Comparison of ENCODE assay signal across 8 mouse cellular contexts in the genomic region with DNA sequence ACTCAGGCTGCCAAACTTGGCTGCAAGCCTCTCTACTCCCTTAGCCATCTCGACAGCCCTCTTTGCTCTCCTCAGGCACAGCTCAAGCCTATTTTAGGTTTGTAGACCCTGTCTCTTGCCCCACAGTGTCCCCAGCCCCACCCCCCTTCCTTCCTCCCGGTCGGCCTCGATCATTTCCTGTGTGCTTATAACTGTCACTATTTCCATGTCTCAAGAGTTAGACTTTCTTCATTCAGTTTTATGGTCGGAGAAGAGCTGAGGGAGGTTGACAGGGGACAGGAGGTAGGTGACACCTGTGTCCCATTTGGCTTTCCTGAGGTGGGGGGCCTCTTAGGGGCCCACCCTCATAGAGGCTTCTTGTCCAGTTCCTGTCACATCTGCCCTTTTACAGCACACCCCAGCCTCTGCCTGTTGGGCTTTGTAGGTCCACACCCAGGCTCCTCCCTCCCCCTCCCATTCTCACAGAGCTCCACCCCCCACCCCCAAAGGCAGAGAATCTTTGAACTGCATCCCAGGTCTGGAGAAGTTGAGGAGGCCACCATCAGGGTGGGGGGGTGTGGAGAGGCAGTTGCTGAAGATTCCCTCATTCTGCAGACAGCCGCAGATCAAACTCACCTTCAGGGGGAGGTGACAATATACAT. TPM values are rescaled to one million over a fixed set of nuclear protein-coding genes. Genes with fewer than 3 reads are reported as not detected.
DNase-seq lines count a peak whose midpoint lies in the region; ATAC-seq and TF ChIP-seq lines count a peak whose summit lies in the region.

No protein-coding gene starts in this region.

- DNase-seq in heart, embryonic 10.5 days (ENCODE audit: low spot score) = no peak
- no peak for DNase-seq in heart, postnatal 4 days
- DNase-seq in c-Kit-positive CD71-positive TER-119-negative erythroid progenitor cells, embryonic 14.5 days (ENCODE audit: low read depth) = peak; percentile 42
- DNase-seq in midbrain, postnatal 0 days (ENCODE audit: low spot score) = no peak
- DNase-seq in layer of hippocampus, adult 9-10 months (ENCODE audit: low spot score) = no peak
- no peak for DNase-seq in MN1 (ENCODE audit: low spot score)
- no peak for DNase-seq in gastrocnemius, postnatal 36 days

- peak overlapping the region; percentile 85 for H3K4me3 ChIP-seq in heart, embryonic 10.5 days
- no peak overlapping the region for H3K4me3 ChIP-seq in intestine, postnatal 0 days (ENCODE audit: low read depth, low read length)
- no peak overlapping the region for H3K4me3 ChIP-seq in midbrain, postnatal 0 days (ENCODE audit: low read depth, low read length)

- peaks cover 43% of the 10 kb centered on the region for H3K36me3 ChIP-seq in heart, embryonic 10.5 days
- H3K36me3 ChIP-seq in intestine, postnatal 0 days (ENCODE audit: control insufficient read depth, insufficient read depth) = peaks cover 43% of the 10 kb centered on the region
- peaks cover 10% of the 10 kb centered on the region for H3K36me3 ChIP-seq in midbrain, postnatal 0 days (ENCODE audit: insufficient read depth, low read length)

- no peaks in the 10 kb centered on the region for H3K9me3 ChIP-seq in heart, embryonic 10.5 days
- no peaks in the 10 kb centered on the region for H3K9me3 ChIP-seq in intestine, postnatal 0 days (ENCODE audit: control insufficient read depth)
- no peaks in the 10 kb centered on the region for H3K9me3 ChIP-seq in midbrain, postnatal 0 days (ENCODE audit: low read length)

- H3K27me3 ChIP-seq in heart, embryonic 10.5 days (ENCODE audit: insufficient read depth, poor library complexity, severe bottlenecking) = no peaks in the 10 kb centered on the region
- no peaks in the 10 kb centered on the region for H3K27me3 ChIP-seq in intestine, postnatal 0 days (replicated peaks; ENCODE audit: control insufficient read depth, insufficient read depth, low read length)
- no peaks in the 10 kb centered on the region for H3K27me3 ChIP-seq in midbrain, postnatal 0 days (ENCODE audit: insufficient read depth, low read length)

- 57% methylated on average over 6 of the region's 6 CpGs for WGBS in heart, embryonic 10.5 days
- 47% methylated on average over 6 of the region's 6 CpGs for WGBS in intestine, postnatal 0 days
- 82% methylated on average over 6 of the region's 6 CpGs for whole genome bisulfite sequencing in midbrain, postnatal 0 days

- TF ChIP-seq CTCF in intestine, postnatal 0 days (IDR thresholded peaks at IDR 0.05; ENCODE audit: low read depth) = no peak
- no peak for TF ChIP-seq CTCF in midbrain, postnatal 0 days (IDR thresholded peaks at IDR 0.05)

- intact Hi-C loops in gastrocnemius, postnatal 36 days (cut with DNase I) = loop anchor here (5.0 kb wide), 1 partner anchor 217 kb away; a partner anchor contains a TSS

- H3K4me2 ChIP-seq in intestine, postnatal 0 days (replicated peaks; ENCODE audit: low read depth) = peak overlapping the region; percentile 95
- peak overlapping the region; percentile 99; the same call in 1 of the 2 replicates for H3K4me2 ChIP-seq in midbrain, postnatal 0 days (ENCODE audit: low read depth, low read length, poor library complexity, severe bottlenecking)

- H3K9ac ChIP-seq in intestine, postnatal 0 days (ENCODE audit: low read depth, low read length) = peak overlapping the region; percentile 31; the same call in 1 of the 2 replicates
- H3K9ac ChIP-seq in midbrain, postnatal 0 days (replicated peaks; ENCODE audit: low read length, poor library complexity, severe bottlenecking) = no peak overlapping the region

- ATAC-seq in intestine, postnatal 0 days = no peak
- no peak for ATAC-seq in midbrain, postnatal 0 days (ENCODE audit: low FRiP score)

- H3K27ac ChIP-seq in heart, embryonic 10.5 days = peak overlapping the region; percentile 94
- 0 out of 2 replicates have a peak overlapping the region, but pooled peaks have one; percentile 5 for H3K27ac ChIP-seq in intestine, postnatal 0 days (ENCODE audit: low read depth, low read length)
- H3K27ac ChIP-seq in midbrain, postnatal 0 days (ENCODE audit: low read depth, low read length) = no peak overlapping the region

- peaks cover 65% of the 10 kb centered on the region for H3K4me1 ChIP-seq in heart, embryonic 10.5 days
- H3K4me1 ChIP-seq in intestine, postnatal 0 days (replicated peaks; ENCODE audit: control insufficient read depth, insufficient read depth, low read length) = peaks cover 8% of the 10 kb centered on the region; the same call in 1 of the 2 replicates
- H3K4me1 ChIP-seq in midbrain, postnatal 0 days (ENCODE audit: insufficient read depth, low read length) = peaks cover 5% of the 10 kb centered on the region; the same call in 1 of the 2 replicates

RNA-seq across cellular contexts. Expression of a gene that starts 3.8 kb away (rescaled TPM):
- polyA plus RNA-seq in heart, embryonic 10.5 days (2016; fragmentation: Nextera tagmentation; extraction: Ambion mirVana) = 147 and 165 TPM in 2 replicates
- total RNA-seq in heart, postnatal 4 days (2021) = 100 to 1,000 TPM; 230 to 231 TPM
- polyA plus RNA-seq in intestine, postnatal 0 days (2015; fragmentation: Nextera tagmentation; extraction: Ambion mirVana) = 111 and 119 TPM in 2 replicates
- 188 and 320 TPM in 2 replicates for total RNA-seq in midbrain, postnatal 0 days (2014; rRNA removed)
- polyA plus RNA-seq in midbrain, postnatal 0 days (2015; fragmentation: Nextera tagmentation; extraction: Ambion mirVana) = 157 and 179 TPM in 2 replicates
- 10 to 100 TPM; 52.2 to 55.6 TPM for total RNA-seq in gastrocnemius, postnatal 36 days (2021)

RNA-seq across cellular contexts. Expression of a gene that starts 7.9 kb away (rescaled TPM):
- polyA plus RNA-seq in heart, embryonic 10.5 days (2016; fragmentation: Nextera tagmentation; extraction: Ambion mirVana) = 1.4 TPM in 2 replicates
- total RNA-seq in heart, postnatal 4 days (2021) = 1 to 10 TPM; 3.1 to 3.3 TPM
- 1.6 and 2.0 TPM in 2 replicates for polyA plus RNA-seq in intestine, postnatal 0 days (2015; fragmentation: Nextera tagmentation; extraction: Ambion mirVana)
- total RNA-seq in midbrain, postnatal 0 days (2014; rRNA removed) = 230 and 261 TPM in 2 replicates
- polyA plus RNA-seq in midbrain, postnatal 0 days (2015; fragmentation: Nextera tagmentation; extraction: Ambion mirVana) = 47.0 and 50.1 TPM in 2 replicates
- total RNA-seq in gastrocnemius, postnatal 36 days (2021) = under 1 TPM; 0.20 to 0.28 TPM

RNA-seq across cellular contexts. Expression of a gene that starts 29.3 kb away (rescaled TPM):
- 31.3 and 49.2 TPM in 2 replicates for polyA plus RNA-seq in heart, embryonic 10.5 days (2016; fragmentation: Nextera tagmentation; extraction: Ambion mirVana)
- 10 to 100 TPM; 16.5 to 17.1 TPM for total RNA-seq in heart, postnatal 4 days (2021)
- polyA plus RNA-seq in intestine, postnatal 0 days (2015; fragmentation: Nextera tagmentation; extraction: Ambion mirVana) = 29.0 and 30.8 TPM in 2 replicates
- 32.5 and 42.1 TPM in 2 replicates for total RNA-seq in midbrain, postnatal 0 days (2014; rRNA removed)
- polyA plus RNA-seq in midbrain, postnatal 0 days (2015; fragmentation: Nextera tagmentation; extraction: Ambion mirVana) = 38.8 and 47.8 TPM in 2 replicates
- total RNA-seq in gastrocnemius, postnatal 36 days (2021) = 1 to 10 TPM; 5.6 to 7.9 TPM

RNA-seq across cellular contexts. Expression of a gene that starts 38.1 kb away (rescaled TPM):
- 7.1 and 10.4 TPM in 2 replicates for polyA plus RNA-seq in heart, embryonic 10.5 days (2016; fragmentation: Nextera tagmentation; extraction: Ambion mirVana)
- 10 to 100 TPM; 29.0 to 40.3 TPM for total RNA-seq in heart, postnatal 4 days (2021)
- 10.3 and 10.8 TPM in 2 replicates for polyA plus RNA-seq in intestine, postnatal 0 days (2015; fragmentation: Nextera tagmentation; extraction: Ambion mirVana)
- 40.8 and 46.0 TPM in 2 replicates for total RNA-seq in midbrain, postnatal 0 days (2014; rRNA removed)
- 16.1 and 17.6 TPM in 2 replicates for polyA plus RNA-seq in midbrain, postnatal 0 days (2015; fragmentation: Nextera tagmentation; extraction: Ambion mirVana)
- total RNA-seq in gastrocnemius, postnatal 36 days (2021) = 10 to 100 TPM; 20.8 to 25.2 TPM

RNA-seq across cellular contexts. Expression of a gene that starts 38.3 kb away (rescaled TPM):
- polyA plus RNA-seq in heart, embryonic 10.5 days (2016; fragmentation: Nextera tagmentation; extraction: Ambion mirVana) = 10.0 and 12.5 TPM in 2 replicates
- 1 to 10 TPM; 2.4 to 3.2 TPM for total RNA-seq in heart, postnatal 4 days (2021)
- polyA plus RNA-seq in intestine, postnatal 0 days (2015; fragmentation: Nextera tagmentation; extraction: Ambion mirVana) = 3.3 and 3.5 TPM in 2 replicates
- total RNA-seq in midbrain, postnatal 0 days (2014; rRNA removed) = 5.8 and 7.7 TPM in 2 replicates
- polyA plus RNA-seq in midbrain, postnatal 0 days (2015; fragmentation: Nextera tagmentation; extraction: Ambion mirVana) = 9.0 and 9.4 TPM in 2 replicates
- under 1 TPM in 1 of 2 experiments, not detected in 1; 0.17 TPM for total RNA-seq in gastrocnemius, postnatal 36 days (2021)

Comparison
In these comparisons a context has a peak if more than half of its experiments do, and no peak if none do; other contexts are left out.
1. RNA of a gene that starts 7.9 kb away (total RNA-seq): 230 to 261 TPM in midbrain, postnatal 0 days; 3.1 to 3.3 TPM in heart, postnatal 4 days and 0.20 to 0.28 TPM in gastrocnemius, postnatal 36 days; every median in the first group is over 10 times any median in the second.